Mouse (Mus musculus): Measurements from ENCODE around the gene Gpat3.

Gpat3 gene

GRCm38 (mm10) chr5:100845485-100845847, at the start of gene Gpat3:
Gene Gpat3 (plus strand): TSS chr5:100845713.
- no peak for DNase-seq (ENCODE audit: low read depth, low spot score)

DNA sequence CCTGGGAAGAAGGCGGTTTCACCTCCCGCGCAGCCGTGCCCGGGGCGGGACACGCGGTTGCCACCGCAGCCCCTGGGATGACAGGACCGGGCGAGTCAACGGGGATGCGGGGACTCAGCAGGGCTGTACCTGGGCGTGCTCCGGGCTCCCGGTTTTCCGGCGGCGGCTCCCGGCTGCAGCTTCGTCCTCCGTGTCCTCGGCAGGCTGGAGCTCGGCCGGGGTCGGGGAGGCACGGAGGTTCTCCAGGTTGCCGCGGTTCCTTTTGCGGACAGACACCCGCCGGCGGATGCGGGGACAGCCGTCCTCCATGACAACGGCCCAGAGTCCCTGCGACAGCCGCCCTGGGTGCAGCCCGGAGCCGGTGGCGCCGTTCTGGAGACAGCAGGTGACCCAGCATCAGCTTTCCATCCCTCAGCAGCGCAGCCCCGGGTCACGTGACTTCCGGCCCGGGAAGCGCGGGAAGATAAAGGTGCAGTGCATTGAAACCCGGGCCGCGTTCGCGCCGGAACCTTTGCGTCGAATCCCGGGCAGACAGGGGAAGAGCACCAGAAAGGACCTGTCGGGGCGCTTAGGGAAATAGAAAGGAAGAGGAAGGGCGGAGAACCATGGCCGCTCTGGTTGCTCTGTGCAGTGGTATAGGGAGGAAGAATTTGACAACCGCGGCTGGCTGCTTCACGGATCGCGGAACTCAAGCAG, 47.2 kb upstream of the Gpat3 start, which contains the start of the genes Helq and Mrps18c:
Helq (minus strand) TSS at position 434 of the 696 bp plus-strand sequence.
Mrps18c (plus strand) TSS at position 463 of the 696 bp plus-strand sequence.
- peak; percentile 83 for DNase-seq (ENCODE audit: low read depth, low spot score)

- DNase-seq (ENCODE audit: low read depth, low spot score) = no peak
These were observed 27.2 kb upstream of the Gpat3 start for GRCm38 (mm10) chr5:100818341-100818740.

DNA sequence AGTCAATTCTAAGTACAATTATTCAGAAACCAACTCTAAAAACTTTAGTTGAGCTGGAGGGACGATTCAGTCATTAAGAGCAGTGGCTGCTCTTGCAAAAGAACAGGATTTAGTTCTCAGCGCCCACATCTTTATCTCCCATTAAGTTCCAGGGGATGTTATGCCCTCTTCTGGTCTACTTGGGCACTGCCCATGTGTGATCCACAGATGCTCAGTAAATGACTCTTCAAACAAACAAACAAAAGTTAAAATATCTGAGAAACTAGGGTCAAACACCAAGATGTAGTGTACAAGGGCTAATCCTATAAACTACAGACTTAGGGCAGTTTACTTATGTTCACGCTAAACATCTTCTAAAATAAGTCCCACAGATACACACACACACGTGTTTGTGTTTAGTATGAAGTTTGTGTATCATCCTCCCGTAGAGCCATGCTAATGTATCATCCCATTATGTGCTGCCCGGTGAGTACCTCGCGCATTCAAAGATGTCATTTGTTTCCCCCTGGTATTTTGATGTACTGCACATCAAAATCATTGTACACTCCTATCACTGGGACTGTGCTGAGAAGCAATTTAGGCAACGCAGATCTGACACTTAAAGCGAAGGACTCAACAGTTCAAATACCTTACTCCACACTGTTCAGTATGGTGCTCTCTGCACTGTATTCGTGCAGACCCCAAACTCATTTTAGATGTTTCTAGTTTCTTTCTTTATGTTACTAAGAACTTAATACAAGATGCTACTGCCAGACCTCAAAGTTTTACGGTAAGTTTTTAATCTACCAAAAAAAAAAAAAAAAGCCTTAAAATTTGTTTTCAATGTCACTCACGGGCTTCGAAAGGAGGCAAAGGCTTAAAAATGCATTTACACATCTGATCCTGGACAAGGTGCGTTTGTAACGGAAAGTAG, 25.7 kb upstream of the Gpat3 start:
- DNase-seq (ENCODE audit: low read depth, low spot score) = no peak

DNA sequence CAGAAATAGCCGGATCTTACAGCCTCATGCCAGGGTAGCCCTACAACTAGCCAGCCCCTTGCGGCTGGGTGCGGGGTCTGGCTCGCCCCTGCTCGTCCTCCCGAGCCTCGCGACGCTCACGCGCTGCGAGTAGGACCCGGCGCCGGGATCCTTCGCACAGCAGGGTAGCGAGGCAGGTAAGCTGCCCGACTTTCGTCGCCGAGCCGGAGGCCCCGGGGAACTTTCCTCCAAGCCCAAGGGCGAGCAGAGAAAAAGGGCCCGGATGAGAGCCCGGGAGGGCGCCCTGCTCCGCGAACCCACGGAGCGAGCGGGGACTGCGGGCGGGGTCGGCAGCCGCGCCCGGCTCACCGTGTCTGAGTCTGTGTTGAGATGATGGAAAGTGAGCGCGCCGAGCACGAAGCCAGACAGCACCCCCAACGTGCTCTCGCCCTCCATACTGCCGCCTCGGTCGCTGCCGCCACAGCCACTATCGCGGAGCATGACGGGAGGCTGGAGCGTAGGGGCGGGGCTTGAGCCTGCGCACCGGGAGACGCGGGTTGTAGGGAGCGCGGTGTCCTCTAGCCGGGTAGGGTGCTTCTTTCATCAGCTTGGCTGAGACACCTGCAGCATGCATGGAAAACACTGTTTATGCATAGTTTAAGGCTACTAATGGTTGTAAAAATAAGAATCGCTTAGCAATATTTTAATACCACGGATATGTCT, 24.9 kb upstream of the Gpat3 start, which contains the start of gene Abraxas1:
Abraxas1 (minus strand) TSS at position 483 of the 702 bp plus-strand sequence.
- DNase-seq (ENCODE audit: low read depth, low spot score) = peak; percentile 67

DNA sequence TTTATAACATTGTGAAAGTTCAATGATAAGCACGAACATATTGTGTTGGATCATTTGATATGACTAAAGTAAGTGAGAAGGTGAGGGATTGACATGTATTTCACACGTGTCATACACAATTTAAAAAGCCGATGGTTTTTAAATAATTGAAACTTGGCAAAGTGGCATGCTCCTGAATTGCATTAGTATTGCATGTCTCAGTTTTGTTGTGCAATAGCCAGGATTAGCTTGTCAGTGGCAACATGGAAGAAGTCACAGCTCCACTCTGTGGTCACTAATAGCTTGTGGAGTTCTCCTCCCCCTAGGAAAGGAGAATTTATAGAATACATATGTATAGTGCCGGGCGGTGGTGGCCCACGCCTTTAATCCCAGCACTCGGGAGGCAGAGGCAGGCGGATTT, 24.1 kb upstream of the Gpat3 start:
- DNase-seq (ENCODE audit: low read depth, low spot score) = no peak

DNA sequence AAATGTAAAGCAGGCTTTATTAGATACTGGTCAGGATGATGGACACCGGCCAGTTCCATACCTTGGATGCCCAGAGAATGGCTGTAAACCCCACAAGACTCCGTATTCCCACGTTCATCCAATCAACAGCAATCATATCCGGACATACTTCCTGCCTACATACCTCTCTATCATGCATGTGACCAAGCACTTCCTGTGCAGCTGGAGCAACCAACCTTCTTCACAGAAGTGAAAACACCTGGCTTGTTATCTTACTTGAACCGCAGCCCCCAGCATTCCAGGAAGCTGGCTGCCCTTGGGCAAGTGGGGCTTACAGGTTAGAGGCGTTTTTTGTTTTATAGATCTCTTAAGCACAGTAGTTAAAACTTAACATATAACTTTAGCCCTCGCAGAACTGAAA, 22.7 kb upstream of the Gpat3 start:
- no peak for DNase-seq (ENCODE audit: low read depth, low spot score)

- DNase-seq (ENCODE audit: low read depth, low spot score) = peak; percentile 34
These were observed 19.5 kb upstream of the Gpat3 start for GRCm38 (mm10) chr5:100825975-100826374.

- DNase-seq (ENCODE audit: low read depth, low spot score) = no peak
These were observed 19.0 kb upstream of the Gpat3 start for GRCm38 (mm10) chr5:100826531-100826930.

GRCm38 (mm10) chr5:100828701-100829100, 16.8 kb upstream of the Gpat3 start:
- no peak for DNase-seq (ENCODE audit: low read depth, low spot score)

- no peak for DNase-seq (ENCODE audit: low read depth, low spot score)
These were observed 12.8 kb upstream of the Gpat3 start for GRCm38 (mm10) chr5:100832680-100833079.

- DNase-seq (ENCODE audit: low read depth, low spot score) = no peak
These were observed 11.7 kb upstream of the Gpat3 start for GRCm38 (mm10) chr5:100833841-100834240.

GRCm38 (mm10) chr5:100835862-100836538, 9.5 kb upstream of the Gpat3 start:
- peak; percentile 13 for DNase-seq (ENCODE audit: low read depth, low spot score)

DNA sequence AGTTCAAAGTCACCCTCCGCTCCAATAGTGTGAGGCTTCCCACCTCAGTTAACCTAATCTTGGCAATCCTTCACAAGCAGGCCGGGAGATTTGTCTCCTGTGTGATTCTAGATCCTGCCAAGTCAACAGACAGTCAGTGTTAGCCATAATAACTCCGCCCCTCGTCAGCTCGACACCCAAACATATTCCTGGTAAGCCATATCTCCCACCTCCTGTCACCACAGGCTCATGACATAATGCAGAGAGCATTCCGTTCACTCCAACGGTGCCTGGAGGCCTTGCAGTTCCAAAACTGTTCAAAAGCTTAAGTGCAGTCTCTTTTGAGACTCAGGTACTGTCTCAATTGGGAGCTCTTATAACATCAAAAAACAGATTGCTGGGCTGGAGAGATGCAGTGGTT, 7.6 kb upstream of the Gpat3 start:
- no peak for DNase-seq (ENCODE audit: low read depth, low spot score)

DNA sequence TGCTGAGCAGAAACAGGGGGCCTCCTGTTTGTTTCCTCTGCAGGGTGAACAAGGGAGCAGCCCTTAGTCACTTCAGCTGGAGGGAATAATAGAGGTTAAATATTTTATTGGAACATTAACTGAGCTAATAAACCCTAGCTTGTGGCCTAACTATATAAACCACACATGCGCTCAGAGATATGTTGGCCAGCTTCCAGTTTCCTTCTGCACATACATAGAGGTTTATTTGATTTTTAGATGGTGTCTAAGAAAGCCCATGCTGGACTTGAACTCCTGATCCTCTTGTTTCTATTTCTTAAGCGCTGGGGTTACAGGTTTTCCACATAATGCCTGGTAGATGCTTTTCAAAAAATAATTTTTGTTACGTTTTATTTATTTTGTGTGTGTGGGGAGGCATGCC, 1.0 kb upstream of the Gpat3 start:
- no peak for DNase-seq (ENCODE audit: low read depth, low spot score)

DNA sequence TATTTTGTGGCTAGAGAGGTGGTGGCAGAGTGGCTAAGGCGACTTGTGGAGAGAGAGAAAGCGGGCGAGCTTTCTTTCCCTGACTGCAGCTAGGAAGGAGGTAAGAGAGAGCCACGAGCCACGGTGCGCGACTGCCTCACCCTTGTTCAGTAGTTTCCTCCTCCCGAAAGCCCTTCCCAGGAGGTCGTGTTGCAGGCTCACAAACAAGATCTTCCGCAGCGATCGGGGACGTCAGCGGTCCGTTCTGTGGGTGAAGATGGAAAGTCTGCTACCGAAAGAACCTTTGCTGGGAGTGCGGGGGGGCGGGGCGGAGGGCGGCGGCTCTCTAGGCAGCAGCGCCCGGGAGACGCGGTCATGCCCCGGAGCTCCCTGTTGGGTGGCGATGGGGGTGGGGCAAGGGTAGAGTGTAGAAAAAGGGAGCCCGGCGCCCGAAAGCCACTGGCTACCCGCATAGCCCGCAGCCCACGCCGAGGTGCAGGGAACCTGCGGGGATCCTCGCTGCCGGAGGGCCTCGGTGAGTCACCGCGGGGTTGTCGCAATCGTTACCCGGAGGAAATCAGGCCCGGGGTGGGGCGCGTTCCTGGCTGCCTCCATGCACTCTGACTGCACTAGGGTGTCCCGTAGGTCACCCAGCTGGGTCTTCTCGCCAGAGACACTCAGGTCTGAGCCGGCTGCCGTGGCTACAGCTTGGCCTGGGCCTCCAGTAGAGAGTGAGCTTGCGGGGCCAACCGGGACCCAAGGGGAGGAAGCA, 510 bp downstream of the Gpat3 start:
- DNase-seq (ENCODE audit: low read depth, low spot score) = peak; percentile 34

DNA sequence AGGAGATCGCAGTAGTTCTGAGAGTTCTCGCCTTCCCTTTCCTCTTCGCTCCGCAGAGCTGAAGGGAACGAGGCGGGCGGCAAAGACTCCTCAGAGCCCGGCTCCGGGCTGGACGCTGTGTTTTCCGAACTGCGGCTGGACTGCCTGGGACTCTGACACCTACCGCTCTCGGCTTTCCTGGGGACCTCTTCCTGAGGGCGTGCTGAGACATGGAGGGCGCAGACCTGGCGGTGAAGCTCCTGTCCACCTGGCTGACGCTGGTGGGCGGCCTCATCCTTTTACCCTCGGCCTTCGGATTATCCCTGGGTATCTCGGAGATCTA, 1.0 kb downstream of the Gpat3 start:
- DNase-seq (ENCODE audit: low read depth, low spot score) = no peak

GRCm38 (mm10) chr5:100847143-100847542, 1.6 kb downstream of the Gpat3 start:
- no peak for DNase-seq (ENCODE audit: low read depth, low spot score)

DNA sequence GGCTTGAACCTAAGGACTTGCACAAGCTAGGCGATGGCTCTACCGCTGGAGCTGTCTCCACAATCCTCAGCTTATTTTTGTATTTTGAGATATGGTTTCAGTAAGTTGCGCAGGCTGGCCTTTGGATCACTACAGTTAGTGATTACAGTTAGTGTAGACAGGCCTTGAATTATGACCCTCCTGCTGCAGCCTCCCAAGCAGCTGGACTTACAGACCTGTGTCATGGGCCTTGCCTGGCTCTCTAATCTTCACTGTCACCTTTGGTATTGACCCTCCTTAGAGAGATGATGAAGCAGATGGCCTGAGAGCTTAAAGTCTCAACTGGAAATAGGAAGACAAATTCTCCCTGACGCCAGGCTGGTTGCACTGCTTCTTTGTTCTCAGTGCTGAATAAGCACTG, 8.4 kb downstream of the Gpat3 start:
- no peak for DNase-seq (ENCODE audit: low read depth, low spot score)

- DNase-seq (ENCODE audit: low read depth, low spot score) = no peak
These were observed 11.0 kb downstream of the Gpat3 start for GRCm38 (mm10) chr5:100856552-100856951.

Data from skeletal muscle tissue, adult 2 months (tissue).